Mouse (Mus musculus) hindbrain, postnatal 0 days (tissue): ENCODE data around the gene Hist1h2ba. TPM values are rescaled to one million over a fixed set of nuclear protein-coding genes. Genes with fewer than 3 reads are reported as not detected.

Experiments
- ATAC-seq: fragments of 200-750 bp; cut with Nextera tagmentation; 2 replicates; pipeline ENCODE4 v1.8.0; 2017; ENCODE audit warnings: mild to moderate bottlenecking, moderate TSS enrichment, moderate library complexity
- DNase-seq: peaks from one replicate; pipeline ENCODE4 v3.0.0-alpha.2; 2015; ENCODE audit warnings: low spot score
- H3K27ac ChIP-seq: fragments of 300-500 bp; sonication (generic); 2 replicates; pipeline ENCODE4 v1.5.1; 2014; ENCODE audit warnings: mild to moderate bottlenecking
- H3K27me3 ChIP-seq: fragments of 300-500 bp; sonication (generic); 2 replicates; pipeline ENCODE4 v1.6.1; 2014; ENCODE audit warnings: low read length, mixed read lengths; ENCODE audit not compliant: insufficient read depth
- H3K36me3 ChIP-seq: fragments of 300-500 bp; sonication (generic); 2 replicates; pipeline ENCODE4 v1.6.1; 2014; ENCODE audit warnings: low read length, mixed read lengths; ENCODE audit not compliant: insufficient read depth
- H3K4me1 ChIP-seq: fragments of 300-500 bp; sonication (generic); 2 replicates; pipeline ENCODE4 v1.6.1; 2014; ENCODE audit warnings: antibody characterized with exemption, low read length, mixed read lengths; ENCODE audit not compliant: insufficient read depth
- H3K4me2 ChIP-seq: fragments of 300-500 bp; sonication (generic); 2 replicates; pipeline ENCODE4 v1.6.1; 2014; ENCODE audit warnings: low read depth, mild to moderate bottlenecking, low read length, moderate library complexity, mixed read lengths
- H3K4me3 ChIP-seq: fragments of 300-500 bp; sonication (generic); 2 replicates; pipeline ENCODE4 v1.5.1; 2014; ENCODE audit warnings: low read length
- H3K9ac ChIP-seq: fragments of 300-500 bp; sonication (generic); replicated peaks from 2 replicates; pipeline ENCODE4 v1.6.1; 2014; ENCODE audit warnings: mild to moderate bottlenecking, low read length, moderate library complexity, mixed read lengths
- H3K9me3 ChIP-seq: fragments of 300-500 bp; sonication (generic); 2 replicates; pipeline ENCODE4 v1.6.1; 2016; ENCODE audit warnings: low read length, mixed read lengths
- CTCF ChIP-seq: IDR thresholded peaks from 2 replicates; pipeline ENCODE4 v1.5.1; 2016; ENCODE audit warnings: antibody characterized with exemption, control low read depth, low read depth
- WGBS: fragments of 180-500 bp; shearing (Covaris S2); extraction: QIAGEN DNeasy Blood & Tissue Kit; methylation state at CpG from one replicate; pipeline ENCODE4 v1.1.7; 2014; 5-methylcytosine and 5-hydroxymethylcytosine counted together
- microRNA-seq, 2 experiments: library from miRNA; unstranded; fragments of <30 nt; microRNA quantifications; one replicate each; pipeline ENCODE4; 2016
- polyA plus RNA-seq: library from polyadenylated mRNA; unstranded; fragments of >200 nt; fragmentation: Nextera tagmentation; extraction: Ambion mirVana; gene quantifications from 2 replicates; pipeline ENCODE4 v1.2.1, GENCODE M21; 2015
- total RNA-seq: library from RNA; depleted of rRNA; stranded (reverse); fragments of >200 nt; gene quantifications from 2 replicates; pipeline ENCODE4 v1.2.3, GENCODE M21; 2014; rRNA removed

The Hist1h2ba gene
- total and polyA plus RNA-seq, 2 experiments from 2014 or later, result not detected

GRCm38 (mm10) chr13:23887026-23887725 is 46.8 kb downstream of the Hist1h2ba start:
- Histone ChIP-seq H3K4me1 (no peaks in the 10 kb centered on the region), H3K27ac (no peak overlapping the region), H3K36me3 (no peaks in the 10 kb centered on the region), H3K27me3 (no peaks in the 10 kb centered on the region), H3K9me3 (no peaks in the 10 kb centered on the region), H3K4me2 (no peak overlapping the region), H3K9ac (no peak overlapping the region), H3K4me3 (no peak overlapping the region)
- DNase-seq, result no peak
- 86% methylated on average over 3 of the region's 3 CpGs for WGBS
- no peak for ATAC-seq
- no peak for TF ChIP-seq CTCF

GRCm38 (mm10) chr13:23885540-23885939 is 48.4 kb downstream of the Hist1h2ba start:
- no peak overlapping the region for H3K4me3 ChIP-seq
- DNase-seq (peak; percentile 30), ATAC-seq (no peak)
- H3K36me3 ChIP-seq, result no peaks in the 10 kb centered on the region
- no peaks in the 10 kb centered on the region for H3K9me3 ChIP-seq
- 30% methylated on average over 2 of the region's 2 CpGs for WGBS
- no peak overlapping the region for H3K27ac ChIP-seq
- H3K27me3 ChIP-seq, result no peaks in the 10 kb centered on the region
- H3K4me1 ChIP-seq, result no peaks in the 10 kb centered on the region
- H3K4me2 ChIP-seq, result no peak overlapping the region
- no peak overlapping the region for H3K9ac ChIP-seq
- TF ChIP-seq CTCF, result peak; percentile 61

Small RNAs within 50 kb of the gene (microRNA-seq; reads per million reads assigned to microRNA genes)
- gene Gm44344, result 0 reads per million in 2 experiments

Other genes starting within 250 kb of the Hist1h2ba start
- 189 and 295 TPM in 2 replicates for gene Hist1h2bc, start 250.0 kb downstream of the Hist1h2ba start, total RNA-seq
- gene Hist1h2bc, start 250.0 kb downstream of the Hist1h2ba start, polyA plus RNA-seq, result 36.1 and 46.1 TPM in 2 replicates
- gene Hist1h1t, start 238.3 kb downstream of the Hist1h2ba start, total RNA-seq, result 1.1 and 1.6 TPM in 2 replicates
- gene Hist1h1t, start 238.3 kb downstream of the Hist1h2ba start, polyA plus RNA-seq, result not detected in 2 replicates
- 1,149 and 1,400 TPM in 2 replicates for gene Hist1h4c, start 235.7 kb downstream of the Hist1h2ba start, total RNA-seq
- 4.0 and 4.6 TPM in 2 replicates for gene Hist1h4c, start 235.7 kb downstream of the Hist1h2ba start, polyA plus RNA-seq
- gene Hfe, start 223.3 kb downstream of the Hist1h2ba start, total RNA-seq, result 3.2 and 11.1 TPM in 2 replicates
- gene Hfe, start 223.3 kb downstream of the Hist1h2ba start, polyA plus RNA-seq, result 7.9 and 8.6 TPM in 2 replicates
- 508 and 626 TPM in 2 replicates for gene Hist1h1c, start 195.3 kb downstream of the Hist1h2ba start, total RNA-seq
- 31.4 and 35.4 TPM in 2 replicates for gene Hist1h1c, start 195.3 kb downstream of the Hist1h2ba start, polyA plus RNA-seq
- gene Hist1h3c, start 188.6 kb downstream of the Hist1h2ba start, total RNA-seq, result 1,362 and 1,480 TPM in 2 replicates
- gene Hist1h3c, start 188.6 kb downstream of the Hist1h2ba start, polyA plus RNA-seq, result 1.6 and 2.1 TPM in 2 replicates
- 1,454 and 1,759 TPM in 2 replicates for gene Hist1h2bb, start 187.4 kb downstream of the Hist1h2ba start, total RNA-seq
- gene Hist1h2bb, start 187.4 kb downstream of the Hist1h2ba start, polyA plus RNA-seq, result 0.49 and 0.55 TPM in 2 replicates
- 349 and 438 TPM in 2 replicates for gene Hist1h2ab, start 183.0 kb downstream of the Hist1h2ba start, total RNA-seq
- 7.4 and 10.4 TPM in 2 replicates for gene Hist1h2ab, start 183.0 kb downstream of the Hist1h2ba start, polyA plus RNA-seq
- 956 and 1,079 TPM in 2 replicates for gene Hist1h3b, start 181.9 kb downstream of the Hist1h2ba start, total RNA-seq
- 2.6 and 3.2 TPM in 2 replicates for gene Hist1h3b, start 181.9 kb downstream of the Hist1h2ba start, polyA plus RNA-seq
- 334 and 514 TPM in 2 replicates for gene Hist1h4b, start 177.1 kb downstream of the Hist1h2ba start, total RNA-seq
- gene Hist1h4b, start 177.1 kb downstream of the Hist1h2ba start, polyA plus RNA-seq, result 1.3 and 2.8 TPM in 2 replicates
- 789 and 958 TPM in 2 replicates for gene Hist1h4a, start 172.9 kb downstream of the Hist1h2ba start, total RNA-seq
- 0.53 TPM in 1 of 2 replicates, not detected in the other for gene Hist1h4a, start 172.9 kb downstream of the Hist1h2ba start, polyA plus RNA-seq
- 2,055 and 2,536 TPM in 2 replicates for gene Hist1h3a, start 171.8 kb downstream of the Hist1h2ba start, total RNA-seq
- gene Hist1h3a, start 171.8 kb downstream of the Hist1h2ba start, polyA plus RNA-seq, result 1.5 and 2.1 TPM in 2 replicates
- 223 and 241 TPM in 2 replicates for gene Hist1h1a, start 170.5 kb downstream of the Hist1h2ba start, total RNA-seq
- 0.59 and 0.61 TPM in 2 replicates for gene Hist1h1a, start 170.5 kb downstream of the Hist1h2ba start, polyA plus RNA-seq
- not detected in 2 replicates for gene Trim38, start 164.2 kb downstream of the Hist1h2ba start, total RNA-seq
- gene Trim38, start 164.2 kb downstream of the Hist1h2ba start, polyA plus RNA-seq, result not detected in 2 replicates
- gene Slc17a2, start 127.2 kb downstream of the Hist1h2ba start, total RNA-seq, result not detected in 2 replicates
- gene Slc17a2, start 127.2 kb downstream of the Hist1h2ba start, polyA plus RNA-seq, result 0.10 TPM in 1 of 2 replicates, not detected in the other
- gene Slc17a3, start 94.7 kb downstream of the Hist1h2ba start, total RNA-seq, result not detected in 2 replicates
- gene Slc17a3, start 94.7 kb downstream of the Hist1h2ba start, polyA plus RNA-seq, result not detected in 2 replicates
- gene Slc17a1, start 66.4 kb downstream of the Hist1h2ba start, total RNA-seq, result not detected in 2 replicates
- not detected in 2 replicates for gene Slc17a1, start 66.4 kb downstream of the Hist1h2ba start, polyA plus RNA-seq
- gene Slc17a4, start 19.1 kb downstream of the Hist1h2ba start, total RNA-seq, result not detected in 2 replicates
- gene Slc17a4, start 19.1 kb downstream of the Hist1h2ba start, polyA plus RNA-seq, result not detected in 2 replicates
- gene Hist1h2aa, start 306 bp upstream of the Hist1h2ba start, total RNA-seq, result not detected in 2 replicates
- not detected in 2 replicates for gene Hist1h2aa, start 306 bp upstream of the Hist1h2ba start, polyA plus RNA-seq
- 0.42 TPM in 1 of 2 replicates, not detected in the other for gene Scgn, start 57.1 kb upstream of the Hist1h2ba start, total RNA-seq
- gene Scgn, start 57.1 kb upstream of the Hist1h2ba start, polyA plus RNA-seq, result 1.1 and 1.2 TPM in 2 replicates